Mouse (Mus musculus) lung, embryonic 14.5 days (tissue): Measurements from ENCODE around the gene Pgpep1l. TPM values are rescaled to one million over a fixed set of nuclear protein-coding genes. Genes with fewer than 3 reads are reported as not detected.

Experiments
- ATAC-seq: fragments of 200-750 bp; cut with Nextera tagmentation; 2 replicates; pipeline ENCODE4 v1.8.0; 2017; ENCODE audit warnings: mild to moderate bottlenecking, moderate TSS enrichment, moderate library complexity; ENCODE audit not compliant: insufficient read depth
- DNase-seq: peaks from one replicate; pipeline ENCODE4 v3.0.0-alpha.2; 2015
- H3K27ac ChIP-seq: fragments of 300-500 bp; sonication (generic); 2 replicates; pipeline ENCODE4 v1.5.1; 2014; ENCODE audit warnings: low read depth, mild to moderate bottlenecking, moderate library complexity
- H3K27me3 ChIP-seq: fragments of 300-500 bp; sonication (generic); 2 replicates; pipeline ENCODE4 v1.6.1; 2014; ENCODE audit warnings: low read length, control low read depth; ENCODE audit not compliant: insufficient read depth
- H3K36me3 ChIP-seq: fragments of 300-500 bp; sonication (generic); 2 replicates; pipeline ENCODE4 v1.6.1; 2014; ENCODE audit warnings: control low read depth; ENCODE audit not compliant: insufficient read depth
- H3K4me1 ChIP-seq: fragments of 300-500 bp; sonication (generic); 2 replicates; pipeline ENCODE4 v1.6.1; 2014; ENCODE audit warnings: antibody characterized with exemption, control low read depth; ENCODE audit not compliant: insufficient read depth
- H3K4me2 ChIP-seq: fragments of 300-500 bp; sonication (generic); 2 replicates; pipeline ENCODE4 v1.6.1; 2014; ENCODE audit warnings: mild to moderate bottlenecking
- H3K4me3 ChIP-seq: fragments of 300-500 bp; sonication (generic); 2 replicates; pipeline ENCODE4 v1.5.1; 2014; ENCODE audit warnings: low read depth, low read length
- H3K9ac ChIP-seq: fragments of 300-500 bp; sonication (generic); 2 replicates; pipeline ENCODE4 v1.6.1; 2014
- H3K9me3 ChIP-seq: fragments of 300-500 bp; sonication (generic); 2 replicates; pipeline ENCODE4 v1.6.1; 2016; ENCODE audit warnings: low read depth, low read length, control low read depth
- CTCF ChIP-seq: IDR thresholded peaks from 2 replicates; pipeline ENCODE4 v1.5.1; 2016; ENCODE audit warnings: antibody characterized with exemption, low read depth
- WGBS: fragments of 180-500 bp; shearing (Covaris S2); extraction: QIAGEN DNeasy Blood & Tissue Kit; methylation state at CpG from one replicate; pipeline ENCODE4 v1.1.7; 2014; 5-methylcytosine and 5-hydroxymethylcytosine counted together
- polyA plus RNA-seq: library from polyadenylated mRNA; unstranded; fragments of >200 nt; fragmentation: Nextera tagmentation; extraction: Ambion mirVana; gene quantifications from 2 replicates; pipeline ENCODE4 v1.2.1, GENCODE M21; 2014

Pgpep1l gene
- polyA plus RNA-seq, 1 experiment from 2014 or later: not detected

DNA sequence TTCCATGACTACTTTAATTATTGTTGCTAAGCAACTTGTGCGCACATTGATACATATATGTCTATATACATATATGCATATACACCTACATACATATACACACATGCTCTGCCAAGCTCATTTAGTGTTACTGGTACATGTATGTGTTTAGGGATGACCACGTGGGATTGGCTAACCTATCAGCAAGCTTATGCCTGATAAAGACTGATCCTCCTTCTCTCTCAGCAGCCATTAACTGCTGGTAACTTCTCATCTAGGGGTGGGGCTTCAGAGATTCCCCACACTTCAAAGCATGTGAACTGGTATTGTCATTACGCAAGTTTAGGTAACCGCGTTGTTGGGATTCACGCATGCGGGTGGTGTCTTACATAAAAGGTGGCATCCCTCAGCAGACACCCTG lies 64.4 kb downstream of the Pgpep1l start:
- peaks cover 93% of the 10 kb centered on the region for H3K36me3 ChIP-seq

DNA sequence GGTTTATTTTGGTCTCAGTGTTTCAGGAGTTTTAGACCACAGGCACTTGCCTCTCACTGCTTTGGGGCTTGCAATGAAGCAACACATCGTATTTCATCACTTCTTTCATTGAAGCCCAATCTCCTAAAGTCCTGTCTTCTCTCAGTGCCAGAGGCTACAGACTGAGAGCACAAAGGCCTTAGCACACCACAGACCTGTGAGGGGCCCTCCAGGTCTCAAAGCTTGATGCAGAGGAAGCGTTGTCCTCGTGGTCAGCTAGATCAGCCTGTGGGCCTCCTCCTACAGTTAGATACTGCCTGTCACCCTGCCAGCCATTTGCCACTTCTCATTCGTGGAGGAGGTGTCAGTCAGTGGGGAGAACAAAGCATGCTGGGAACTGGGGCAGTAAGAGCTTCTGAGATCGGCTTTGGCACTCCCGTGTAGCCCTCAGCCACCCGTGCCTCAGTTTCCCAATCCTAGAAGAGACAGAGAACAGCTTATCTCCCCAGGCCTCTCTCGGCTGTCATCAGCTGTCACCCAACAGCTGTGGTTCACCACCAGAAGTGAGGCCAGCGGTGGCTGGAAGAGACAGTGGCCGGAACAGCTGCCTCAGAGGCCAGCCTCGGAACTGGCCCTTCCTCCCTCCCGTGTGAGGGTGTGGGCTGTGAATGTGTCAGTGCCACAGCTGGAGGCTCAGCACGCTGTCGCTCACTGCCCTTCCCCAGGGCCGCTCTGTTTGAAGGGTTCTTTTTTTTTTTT lies 69.9 kb downstream of the Pgpep1l start:
- Histone ChIP-seq H3K27ac (no peak overlapping the region), H3K4me1 (no peaks in the 10 kb centered on the region), H3K27me3 (no peaks in the 10 kb centered on the region), H3K4me3 (no peak overlapping the region), H3K4me2 (no peak overlapping the region), H3K9ac (no peak overlapping the region), H3K36me3 (peaks cover 92% of the 10 kb centered on the region), H3K9me3 (no peaks in the 10 kb centered on the region)
- DNase-seq: peak; percentile 37
- 0 out of 2 replicates have a peak, but pooled peaks have one; percentile 58 for ATAC-seq
- no peak for TF ChIP-seq CTCF
- WGBS: 50% methylated on average over 15 of the region's 15 CpGs

More for the DNA sequence above, 64.4 kb downstream of the Pgpep1l start:
- no peak for DNase-seq
- ATAC-seq: no peak
- Histone ChIP-seq H3K27me3 (no peaks in the 10 kb centered on the region), H3K27ac (no peak overlapping the region), H3K4me1 (no peaks in the 10 kb centered on the region), H3K9me3 (no peaks in the 10 kb centered on the region), H3K4me2 (no peak overlapping the region), H3K9ac (no peak overlapping the region), H3K4me3 (no peak overlapping the region)
- no peak for TF ChIP-seq CTCF
- WGBS: 93% methylated on average over 7 of the region's 7 CpGs

DNA sequence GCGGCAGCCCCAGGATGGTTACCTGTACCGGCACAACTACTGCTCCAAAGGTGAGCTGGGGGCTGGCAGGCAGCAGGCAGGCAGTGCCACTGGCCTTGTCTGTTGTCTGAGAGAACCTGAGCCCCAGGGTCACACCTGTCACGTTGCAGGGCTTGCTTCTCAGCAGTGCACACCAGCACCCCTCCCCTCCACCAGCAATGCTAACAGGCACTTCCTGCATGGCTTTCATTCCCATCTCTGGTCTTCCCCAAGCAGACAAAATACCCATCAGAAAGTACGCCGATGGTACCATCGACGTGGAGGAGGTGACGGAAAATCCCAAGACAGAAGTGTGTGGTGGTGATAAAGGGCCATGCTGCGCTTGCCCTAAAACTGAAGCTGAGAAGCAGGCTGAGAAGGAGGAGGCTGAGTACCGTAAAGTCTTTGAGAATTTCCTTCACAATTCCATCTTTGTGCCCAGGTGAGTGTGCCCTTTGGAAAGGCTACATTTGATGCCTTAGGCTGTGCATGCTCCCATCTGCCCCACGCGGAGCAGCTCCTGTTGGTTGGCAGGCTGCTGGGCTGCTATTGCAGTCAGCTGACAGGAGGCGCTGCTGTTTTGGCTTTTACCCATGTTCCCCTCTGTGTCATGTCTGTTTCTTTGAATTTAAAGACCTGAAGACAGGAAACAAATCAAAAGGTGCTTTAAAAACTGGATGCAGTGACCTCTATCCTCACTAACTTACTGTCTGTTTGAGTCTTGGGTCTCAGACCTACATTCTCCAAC lies 74.2 kb downstream of the Pgpep1l start:
- DNase-seq: no peak
- 85% methylated on average over 13 of the region's 13 CpGs for WGBS

DNA sequence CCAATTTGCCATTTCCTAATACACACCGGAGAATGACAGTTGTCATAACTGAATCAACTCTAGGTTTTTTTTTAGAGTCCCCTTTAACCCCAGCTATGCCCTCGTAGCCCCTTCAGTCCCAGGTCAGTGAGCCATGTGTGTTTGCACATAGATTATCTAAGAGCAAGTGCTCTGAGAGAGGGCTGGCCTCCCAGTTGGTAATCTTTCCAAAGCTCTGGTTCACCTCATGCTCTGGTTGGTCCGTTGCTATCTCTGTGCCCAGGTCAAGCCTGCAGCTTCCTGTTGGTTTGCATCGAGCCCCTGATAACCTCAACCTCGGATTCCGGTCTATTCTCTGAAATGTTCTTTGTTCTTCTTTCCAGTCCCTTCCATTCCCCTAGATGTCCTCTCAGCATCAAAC lies 74.8 kb downstream of the Pgpep1l start:
- no peak overlapping the region for H3K9ac ChIP-seq
- no peak for ATAC-seq
- H3K4me3 ChIP-seq: no peak overlapping the region
- no peaks in the 10 kb centered on the region for H3K9me3 ChIP-seq
- no peak overlapping the region for H3K27ac ChIP-seq
- TF ChIP-seq CTCF: no peak
- peaks cover 80% of the 10 kb centered on the region for H3K36me3 ChIP-seq
- DNase-seq: no peak
- WGBS: 52% methylated on average over 6 of the region's 6 CpGs
- no peak overlapping the region for H3K4me2 ChIP-seq
- H3K4me1 ChIP-seq: no peaks in the 10 kb centered on the region
- H3K27me3 ChIP-seq: no peaks in the 10 kb centered on the region

More for the DNA sequence above, 74.2 kb downstream of the Pgpep1l start:
- no peaks in the 10 kb centered on the region for H3K27me3 ChIP-seq
- no peak overlapping the region for H3K27ac ChIP-seq
- no peak overlapping the region for H3K4me2 ChIP-seq
- H3K4me1 ChIP-seq: no peaks in the 10 kb centered on the region
- ATAC-seq: no peak
- no peaks in the 10 kb centered on the region for H3K9me3 ChIP-seq
- no peak for TF ChIP-seq CTCF
- H3K9ac ChIP-seq: no peak overlapping the region
- H3K36me3 ChIP-seq: peaks cover 80% of the 10 kb centered on the region
- H3K4me3 ChIP-seq: no peak overlapping the region

Other genes with a start within 250 kb of the Pgpep1l start
- gene Fam169b, start 9.6 kb upstream of the Pgpep1l start, polyA plus RNA-seq: 0.54 and 1.5 TPM in 2 replicates